Mouse (Mus musculus) bone marrow macrophage, adult 2 months (primary cell): ENCODE results near the gene Srp9.
A peak's percentile ranks its signal among the peaks of the same experiment; 100 is the strongest.

Source experiments
- CTCF ChIP-seq: IDR thresholded peaks from 2 replicates; pipeline ENCODE4 v1.5.1; 2012; ENCODE audit warnings: low read depth, mild to moderate bottlenecking, low read length, moderate library complexity
- POLR2A ChIP-seq: IDR thresholded peaks from 2 replicates; pipeline ENCODE4 v1.6.1; 2012; ENCODE audit warnings: mild to moderate bottlenecking, low read depth, low read length, borderline replicate concordance

- TF ChIP-seq POLR2A (no peak), CTCF (peak; percentile 94)
These were observed 15.8 kb downstream of the Srp9 start for GRCm38 (mm10) chr1:182140370-182140769.
